In the genomic region with DNA sequence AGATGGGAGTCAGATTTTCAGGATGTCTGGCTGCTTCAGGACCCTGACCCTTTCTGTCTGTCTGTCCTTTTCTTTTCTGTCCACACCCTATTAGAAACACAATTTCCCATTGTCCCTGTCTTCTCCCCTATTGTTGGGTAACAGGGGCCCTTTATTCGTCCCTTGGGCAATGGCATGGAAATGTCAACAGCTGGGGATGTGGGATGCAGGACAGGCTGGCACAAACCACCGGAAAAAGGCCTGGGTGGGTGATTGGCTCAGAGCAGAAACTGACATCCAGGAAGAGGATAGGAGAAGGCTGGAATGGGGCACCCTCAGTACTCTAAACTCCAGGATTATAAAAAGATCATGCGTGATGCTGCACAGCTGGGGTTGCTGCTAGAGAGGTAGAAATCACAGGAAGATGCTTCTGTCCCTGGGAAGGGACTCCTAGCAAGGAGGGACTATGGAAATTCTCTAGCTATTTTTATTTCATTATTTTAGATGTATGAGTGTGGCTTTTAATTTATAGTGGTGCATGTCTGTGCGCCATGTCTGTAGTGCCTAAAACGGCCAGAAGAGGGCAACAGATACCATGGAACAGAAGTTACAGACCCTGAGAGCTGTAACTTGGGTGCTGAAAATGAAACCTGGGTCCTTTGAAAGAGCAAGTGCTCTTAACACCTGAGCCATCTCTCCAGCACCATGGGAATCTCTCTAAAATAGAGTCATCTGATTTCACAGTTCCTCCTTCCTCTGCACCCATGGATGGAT, we compare ENCODE assay signal across 12 mouse cellular contexts. TPM values are rescaled to one million over a fixed set of nuclear protein-coding genes. Genes with fewer than 3 reads are reported as not detected.
DNase-seq lines count a peak whose midpoint lies in the region; ATAC-seq and TF ChIP-seq lines count a peak whose summit lies in the region.
"Had no signal": no experiment of that assay in that cellular context is flagged by ENCODE, and none has a peak within 500 bp of the region (broad histone marks: within the 10 kb centered on the region; RNA-seq: fewer than 3 reads in every experiment).

Gene Hapln2 (minus strand): TSS at position 150 of the 753 bp plus-strand sequence.

- no peaks in the 10 kb centered on the region for H3K36me3 ChIP-seq in kidney, embryonic 16.5 days (ENCODE audit: insufficient read depth, low read length)
- H3K36me3 ChIP-seq in testis, adult 2 months (ENCODE audit: control insufficient read depth, insufficient read depth, low read length), result no peaks in the 10 kb centered on the region
- H3K36me3 ChIP-seq in midbrain, embryonic 16.5 days (ENCODE audit: control insufficient read depth, insufficient read depth, low read length), result no peaks in the 10 kb centered on the region
- H3K36me3 ChIP-seq: embryonic facial prominence, embryonic 12.5 days had no signal

- no peak within 1 kb of the TSS for H3K9ac ChIP-seq in kidney, embryonic 16.5 days (replicated peaks; ENCODE audit: low read length)
- H3K9ac ChIP-seq in midbrain, embryonic 16.5 days (ENCODE audit: low read depth, low read length), result no peak within 1 kb of the TSS
- H3K9ac ChIP-seq: embryonic facial prominence, embryonic 12.5 days had no signal

- H3K4me2 ChIP-seq in kidney, embryonic 16.5 days (replicated peaks; ENCODE audit: low read depth, low read length), result no peak within 1 kb of the TSS
- H3K4me2 ChIP-seq in midbrain, embryonic 16.5 days (ENCODE audit: low read length), result no peak within 1 kb of the TSS
- H3K4me2 ChIP-seq: embryonic facial prominence, embryonic 12.5 days had no signal

- no peak for TF ChIP-seq CTCF in testis, adult 2 months (IDR thresholded peaks at IDR 0.05; ENCODE audit: control insufficient read depth, insufficient read depth, insufficient replicate concordance, low read depth, low read length)

- H3K27ac ChIP-seq in kidney, embryonic 16.5 days (ENCODE audit: low read length), result no peak within 1 kb of the TSS
- H3K27ac ChIP-seq in testis, adult 2 months (ENCODE audit: control insufficient read depth, insufficient read depth, low read depth, low read length), result no peak within 1 kb of the TSS
- no peak within 1 kb of the TSS for H3K27ac ChIP-seq in midbrain, embryonic 16.5 days (ENCODE audit: low read length)
- H3K27ac ChIP-seq: embryonic facial prominence, embryonic 12.5 days had no signal

- H3K27me3 ChIP-seq in kidney, embryonic 16.5 days (ENCODE audit: insufficient read depth, low read length), result peaks cover 66% of the 10 kb centered on the region
- H3K27me3 ChIP-seq in testis, adult 2 months (ENCODE audit: control insufficient read depth, insufficient read depth, low read length), result no peaks in the 10 kb centered on the region
- peaks cover 43% of the 10 kb centered on the region for H3K27me3 ChIP-seq in midbrain, embryonic 16.5 days (ENCODE audit: control insufficient read depth, insufficient read depth, low read depth, low read length)

- DNase-seq in kidney, adult 18-20 months, result peak; percentile 6
- no peak for DNase-seq in testis, postnatal 10 days (ENCODE audit: low spot score)
- peak; percentile 63 for DNase-seq in induced T-regulatory cell, adult 2 months (ENCODE audit: low read depth)
- peak; percentile 9 for DNase-seq in thymus, postnatal 25 days

- TF ChIP-seq POLR2A in testis, adult 2 months (IDR thresholded peaks at IDR 0.05; ENCODE audit: control insufficient read depth, low read depth, low read length), result no peak

- H3K4me3 ChIP-seq in kidney, embryonic 16.5 days (ENCODE audit: low read length), result no peak within 1 kb of the TSS
- H3K4me3 ChIP-seq in testis, adult 2 months (ENCODE audit: control insufficient read depth, low read depth, low read length), result no peak within 1 kb of the TSS
- H3K4me3 ChIP-seq in midbrain, embryonic 16.5 days (ENCODE audit: low read depth, low read length), result no peak within 1 kb of the TSS
- H3K4me3 ChIP-seq: embryonic facial prominence, embryonic 12.5 days had no signal

- ATAC-seq in kidney, embryonic 16.5 days (ENCODE audit: low FRiP score, low TSS enrichment), result no peak
- no peak for ATAC-seq in monocyte, adult 5-6 weeks (replicated peaks; ENCODE audit: insufficient number of reproducible peaks, low FRiP score, low TSS enrichment, poor library complexity, severe bottlenecking)
- no peak for ATAC-seq in midbrain, embryonic 16.5 days

- H3K9me3 ChIP-seq in kidney, embryonic 16.5 days (ENCODE audit: low read length), result peaks cover 11% of the 10 kb centered on the region; the same call in 1 of the 2 replicates
- H3K9me3 ChIP-seq in midbrain, embryonic 16.5 days (replicated peaks; ENCODE audit: control insufficient read depth, low read length, poor library complexity, severe bottlenecking), result no peaks in the 10 kb centered on the region
- H3K9me3 ChIP-seq: embryonic facial prominence, embryonic 12.5 days had no signal

- peaks cover 15% of the 10 kb centered on the region for H3K4me1 ChIP-seq in kidney, embryonic 16.5 days (ENCODE audit: insufficient read depth, low read length)
- peaks cover 18% of the 10 kb centered on the region for H3K4me1 ChIP-seq in testis, adult 2 months (ENCODE audit: control insufficient read depth, insufficient read depth, low read length)
- peaks cover 11% of the 10 kb centered on the region; the same call in 1 of the 2 replicates for H3K4me1 ChIP-seq in midbrain, embryonic 16.5 days (ENCODE audit: control insufficient read depth, insufficient read depth, low read length)

- 56% methylated on average over 5 of the region's 5 CpGs for WGBS in kidney, embryonic 16.5 days
- WGBS in midbrain, embryonic 16.5 days, result 47% methylated on average over 5 of the region's 5 CpGs

RNA-seq across cellular contexts. Expression of gene Hapln2, which starts in this region (rescaled TPM):
- 0.13 and 0.16 TPM in 2 replicates for polyA plus RNA-seq in kidney, embryonic 16.5 days (2015; fragmentation: Nextera tagmentation; extraction: Ambion mirVana)
- polyA plus RNA-seq in testis, adult 2 months (2012; rRNA removed), result 14.0 and 15.7 TPM in 2 replicates
- total RNA-seq in monocyte, adult 5-6 weeks (2017), result not detected in 3 replicates
- 0.37 and 0.74 TPM in 2 replicates for polyA plus RNA-seq in midbrain, embryonic 16.5 days (2015; fragmentation: Nextera tagmentation; extraction: Ambion mirVana)
- total RNA-seq: adrenal gland, postnatal 4 days; heart, adult 18-20 months had no signal
- polyA plus RNA-seq: large intestine, adult 2 months had no signal
